Mouse (Mus musculus) R1 (cell line): Measurements from ENCODE around the gene Fuca1.
"Not testable (repeated sequence)": the region's sequence is repeated elsewhere in the genome, so short reads cannot be mapped to it uniquely, and the experiment has no call there.

Experiments used
- DNase-seq: peaks from one replicate; pipeline ENCODE4 v3.0.0-alpha.2; 2018; ENCODE audit warnings: low read depth, low spot score

The Fuca1 gene

DNA sequence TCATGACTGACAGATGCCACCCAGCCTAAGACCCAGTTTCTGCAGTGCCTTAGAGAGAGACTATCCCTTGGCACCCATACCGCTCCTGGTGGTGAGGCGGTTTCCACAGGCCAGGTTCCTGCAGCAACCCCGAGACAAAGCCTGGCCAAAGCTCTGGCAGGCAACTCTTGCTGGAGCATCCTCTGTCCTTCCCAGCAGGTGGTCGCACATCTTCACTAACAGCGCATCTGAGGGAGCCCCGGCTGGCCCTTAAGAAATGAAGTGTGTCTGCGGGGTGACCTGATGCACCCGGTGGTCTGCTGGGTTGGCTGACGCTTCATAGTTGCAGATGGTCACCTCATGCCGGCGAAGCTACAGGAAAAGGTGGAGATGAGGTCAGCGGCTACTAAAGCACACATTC lies 55.6 kb downstream of the Fuca1 start:
- DNase-seq: no peak

DNA sequence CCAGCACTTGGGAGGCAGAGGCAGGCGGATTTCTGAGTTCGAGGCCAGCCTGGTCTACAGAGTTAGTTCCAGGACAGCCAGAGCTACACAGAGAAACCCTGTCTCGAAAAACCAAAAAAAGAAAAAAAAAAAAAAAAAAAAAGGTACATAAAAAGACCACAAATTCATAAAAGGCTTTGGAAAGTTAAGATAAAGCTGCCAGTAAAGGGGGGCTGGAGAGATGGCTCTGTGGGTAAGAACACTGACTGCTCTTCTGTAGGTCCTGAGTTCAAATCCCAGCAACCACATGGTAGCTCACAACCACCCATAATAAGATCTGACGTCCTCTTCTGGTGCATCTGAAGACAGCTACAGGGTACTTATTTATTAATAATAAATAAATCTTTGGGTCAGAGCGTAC lies 59.7 kb downstream of the Fuca1 start:
- not testable (repeated sequence) for DNase-seq

DNA sequence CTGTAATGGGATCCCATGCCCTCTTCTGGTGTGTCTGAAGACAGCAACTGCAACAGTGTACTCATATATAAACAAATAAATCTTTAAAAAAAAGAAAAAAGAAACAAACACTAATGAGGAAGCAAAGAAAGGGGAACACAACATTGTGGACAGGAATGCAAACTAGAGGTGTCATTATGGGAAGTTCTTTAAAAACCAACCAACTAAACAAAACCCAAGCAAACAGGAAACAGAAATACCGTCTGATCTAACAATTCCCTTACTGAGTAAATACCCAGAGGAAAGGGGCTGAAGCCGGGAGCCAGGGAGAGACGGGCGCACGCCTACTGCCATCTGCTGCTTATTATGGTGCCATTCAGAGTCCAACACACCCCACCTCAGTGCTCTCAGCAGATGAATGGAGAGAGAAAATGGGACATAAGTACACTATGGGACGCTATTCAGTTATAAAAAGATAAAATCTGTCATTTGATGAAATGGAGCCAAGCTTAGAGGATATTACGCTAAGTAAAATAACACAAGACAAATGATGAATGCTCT lies 61.1 kb downstream of the Fuca1 start:
- DNase-seq: no peak

DNA sequence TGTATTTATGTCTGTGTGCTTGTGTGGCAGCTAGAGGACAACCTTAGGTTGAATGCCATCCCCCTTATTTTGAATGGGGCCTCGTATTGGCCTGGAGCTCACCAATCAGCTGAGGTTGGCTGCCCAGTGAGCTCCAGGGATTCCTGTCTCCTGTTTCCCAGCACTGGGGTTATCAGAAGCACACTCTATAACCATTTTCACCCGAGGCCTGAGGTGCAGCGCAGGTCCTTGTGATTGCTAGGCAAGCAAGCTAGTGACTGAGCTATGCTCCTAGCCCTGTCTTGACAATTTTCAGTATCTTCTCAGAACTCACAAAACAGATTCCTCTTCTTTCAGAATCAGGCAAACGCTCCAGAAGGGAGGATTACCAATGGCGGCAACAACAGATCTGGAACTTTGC lies 64.0 kb downstream of the Fuca1 start:
- DNase-seq: no peak

DNA sequence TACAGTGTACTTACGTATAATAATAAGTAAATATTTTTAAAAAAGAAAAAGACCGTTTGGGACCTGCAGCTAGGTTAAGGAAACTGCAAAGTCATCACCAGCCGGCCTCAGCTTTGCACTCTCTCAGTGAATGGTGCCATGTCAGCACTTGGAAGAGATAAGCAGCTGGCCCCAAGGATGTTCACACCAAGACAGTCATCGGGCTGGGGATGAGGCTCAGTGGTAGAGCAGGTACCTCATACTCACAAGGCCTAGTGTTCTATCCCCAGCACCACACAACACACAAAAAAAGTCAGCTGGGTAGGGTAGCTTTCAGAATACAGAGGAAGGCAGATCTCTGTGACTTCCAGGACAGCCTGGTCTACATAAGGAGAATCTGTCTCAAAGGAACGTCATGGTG lies 64.7 kb downstream of the Fuca1 start:
- DNase-seq: no peak

DNA sequence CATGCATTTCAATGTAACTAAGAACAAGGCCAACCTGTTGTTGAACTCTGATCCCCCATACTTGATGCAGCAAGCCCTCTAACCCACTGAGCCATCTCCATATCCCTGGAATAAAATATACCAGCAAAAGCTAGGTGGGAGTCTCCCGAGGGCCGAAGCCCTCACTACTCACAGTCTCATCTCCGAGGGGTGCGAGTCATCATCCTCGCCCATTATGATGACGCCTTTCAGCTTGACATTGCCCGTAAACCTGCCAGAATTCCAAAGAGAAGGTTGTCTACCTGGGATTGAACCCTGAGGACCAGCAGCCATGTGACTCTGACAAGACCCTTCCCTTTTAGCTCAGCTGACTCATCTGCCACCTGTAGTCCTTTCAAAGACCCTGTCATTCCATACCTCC lies 65.2 kb downstream of the Fuca1 start:
- DNase-seq: no peak

DNA sequence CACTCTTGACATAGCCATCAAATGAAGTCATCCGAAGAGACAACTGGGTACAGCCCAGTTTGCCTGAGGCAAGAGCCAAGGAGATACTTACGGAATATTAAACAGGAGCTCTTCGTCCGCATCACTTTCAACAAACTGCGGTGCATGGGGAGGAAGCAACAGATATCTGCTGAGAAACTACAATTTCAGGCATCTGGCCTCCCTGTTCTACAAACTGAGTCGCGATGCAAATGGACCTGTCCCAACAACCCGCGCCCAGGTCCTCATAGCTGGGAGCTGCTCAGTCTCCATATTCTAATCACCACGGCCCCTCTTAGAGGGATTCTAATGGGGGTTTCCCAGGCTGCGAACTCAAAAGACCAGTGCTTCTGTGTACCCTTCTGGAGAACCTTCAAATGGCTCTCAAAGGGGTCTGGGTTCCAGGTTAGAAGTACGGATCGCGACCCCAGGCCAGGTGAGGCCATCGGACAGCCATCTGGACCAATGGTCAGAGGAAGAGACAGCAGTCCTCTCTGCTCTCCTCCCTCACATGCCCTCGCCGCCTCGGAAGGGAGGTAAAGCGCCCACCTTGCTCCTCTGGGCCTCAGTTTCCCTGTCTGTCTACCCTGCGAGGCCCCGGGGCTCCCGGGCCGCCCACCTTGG lies 65.9 kb downstream of the Fuca1 start:
- DNase-seq: peak; percentile 26

DNA sequence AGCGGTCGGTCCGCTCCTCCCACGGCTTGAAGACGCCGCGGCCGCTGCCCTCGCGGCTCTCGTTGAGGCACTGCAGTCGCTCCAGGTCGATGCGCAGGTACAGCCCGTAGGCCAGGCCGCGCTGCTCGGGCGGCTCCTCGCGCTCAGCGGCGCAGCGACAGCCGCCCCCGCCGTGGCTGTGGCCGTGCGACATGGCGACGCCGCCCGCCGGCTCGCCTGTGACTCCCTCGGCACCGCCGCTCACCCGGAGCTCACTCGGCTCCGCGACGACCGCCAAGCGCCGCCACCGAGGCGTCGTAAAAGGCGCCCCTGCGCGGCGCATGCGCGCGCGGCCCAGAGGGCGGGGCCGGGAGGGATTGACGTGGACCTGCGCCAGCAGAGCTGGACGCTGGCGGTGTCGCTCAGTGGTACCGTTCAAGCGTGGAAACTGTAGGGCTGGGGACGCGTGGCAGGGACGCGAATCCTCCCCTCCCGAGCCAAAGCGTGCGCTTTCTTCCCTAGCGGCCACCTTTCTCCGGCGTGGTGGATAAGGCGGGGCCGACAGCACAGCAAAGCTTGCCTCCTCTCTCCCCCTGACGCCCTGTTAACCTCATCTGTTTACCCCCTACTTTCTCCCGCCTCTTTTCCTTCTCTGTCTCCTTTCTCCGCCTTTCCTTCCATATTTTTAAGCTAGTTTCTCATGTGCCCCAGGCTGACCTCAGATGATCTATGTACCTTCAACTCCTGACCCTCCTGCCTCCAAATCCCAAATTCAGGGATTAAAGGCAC lies 66.6 kb downstream of the Fuca1 start, which contains the start of gene Pithd1:
Gene Pithd1 (minus strand): TSS at position 322 of the 768 bp plus-strand sequence.
- DNase-seq: peak; percentile 91

DNA sequence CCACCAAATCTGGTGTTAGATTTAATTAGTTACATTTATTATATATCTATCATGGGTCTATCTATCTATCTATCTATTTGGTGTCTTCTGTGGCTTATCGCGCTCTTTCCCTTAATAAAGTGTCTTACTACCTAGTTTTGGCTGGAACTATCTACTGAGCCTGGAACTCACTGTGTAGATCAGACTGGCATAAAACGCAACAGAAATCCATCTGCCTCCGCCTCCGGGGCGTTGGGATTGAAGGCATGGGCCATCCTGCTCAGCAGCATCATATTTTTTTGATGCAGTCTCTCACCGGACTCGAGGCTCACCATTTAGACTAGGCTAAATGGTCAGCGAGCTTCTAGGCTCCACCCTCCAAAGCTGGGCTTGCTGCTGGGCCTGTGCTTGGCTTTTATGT lies 67.2 kb downstream of the Fuca1 start:
- DNase-seq: no peak
